Mouse (Mus musculus) layer of hippocampus, postnatal 14 days (tissue): Measurements from ENCODE around the gene Igll1. TPM values are rescaled to one million over a fixed set of nuclear protein-coding genes. Genes with fewer than 3 reads are reported as not detected.
A peak's percentile ranks its signal among the peaks of the same experiment; 100 is the strongest.

Experiments
- DNase-seq, 2 experiments: peaks; one replicate each; pipeline ENCODE4 v3.0.0; 2021 to 2022; ENCODE audit warnings: low spot score in 2 of 2, mixed read lengths in 1 of 2
- total RNA-seq, 2 experiments: library from RNA; stranded (reverse); gene quantifications; 2 replicates each; pipeline ENCODE4 v1.2.3; 2021

Igll1 gene
- total RNA-seq, 2 experiments from 2014 or later, result not detected

DNA sequence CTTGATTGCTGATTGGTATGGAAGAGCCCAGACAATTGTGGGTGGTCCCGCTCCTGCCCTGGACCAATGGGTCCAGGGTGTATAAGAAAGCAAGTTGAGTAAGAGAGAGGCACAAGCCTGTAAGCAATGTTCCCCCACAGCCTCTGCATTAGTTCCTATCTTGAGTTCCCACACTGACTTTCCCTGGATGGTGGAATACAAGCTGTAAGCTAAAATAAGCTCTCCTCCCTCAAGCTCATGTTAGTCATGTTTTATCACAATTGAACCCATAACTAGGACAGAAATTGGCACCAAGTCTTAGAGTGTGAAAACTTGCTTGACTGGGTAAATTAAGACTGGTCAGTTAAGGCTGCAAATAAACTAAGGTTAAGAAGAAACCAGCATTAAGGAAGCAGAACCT is 8.2 kb downstream of the Igll1 start:
- no peak for DNase-seq

DNA sequence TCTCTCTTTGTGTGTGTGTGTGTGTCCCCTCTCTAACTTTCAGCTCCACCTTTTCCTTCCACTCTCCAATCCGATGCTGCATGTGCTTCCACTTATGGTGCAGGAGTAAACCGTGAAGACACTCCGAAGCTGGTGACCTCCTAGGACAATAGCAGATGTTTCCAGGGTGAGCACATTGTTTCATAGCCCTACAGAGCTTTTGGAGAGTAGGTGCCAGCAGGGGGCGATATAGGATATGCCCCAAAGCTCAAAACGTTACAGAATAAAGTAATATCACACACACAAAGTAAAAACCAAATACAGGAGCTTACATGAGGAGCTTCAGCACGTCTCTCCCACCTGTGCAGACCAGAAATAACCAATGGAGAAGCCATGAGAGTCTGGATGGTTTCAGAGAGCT is 8.9 kb downstream of the Igll1 start:
- peak in 1 of 2 experiments; percentile 28 for DNase-seq

DNA sequence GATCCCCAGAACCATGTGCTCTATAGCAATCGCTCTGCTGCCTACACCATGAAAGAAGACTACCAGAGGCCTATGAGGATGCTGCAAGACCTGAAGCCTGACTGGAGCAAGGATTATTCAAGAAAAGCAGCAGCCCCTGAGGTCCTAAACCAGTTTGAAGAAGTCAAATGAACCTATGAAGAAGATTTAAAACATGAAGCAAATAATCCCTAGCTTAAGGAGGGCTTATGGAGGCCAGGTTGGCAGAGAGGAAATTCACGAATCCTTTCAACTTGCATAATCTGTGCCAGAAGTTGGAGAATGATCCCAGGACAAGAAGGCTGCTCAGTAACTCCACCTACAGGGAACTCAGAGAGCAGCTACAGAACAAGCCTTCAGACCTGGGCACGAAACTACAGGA is 11.4 kb downstream of the Igll1 start:
- DNase-seq, result no peak

DNA sequence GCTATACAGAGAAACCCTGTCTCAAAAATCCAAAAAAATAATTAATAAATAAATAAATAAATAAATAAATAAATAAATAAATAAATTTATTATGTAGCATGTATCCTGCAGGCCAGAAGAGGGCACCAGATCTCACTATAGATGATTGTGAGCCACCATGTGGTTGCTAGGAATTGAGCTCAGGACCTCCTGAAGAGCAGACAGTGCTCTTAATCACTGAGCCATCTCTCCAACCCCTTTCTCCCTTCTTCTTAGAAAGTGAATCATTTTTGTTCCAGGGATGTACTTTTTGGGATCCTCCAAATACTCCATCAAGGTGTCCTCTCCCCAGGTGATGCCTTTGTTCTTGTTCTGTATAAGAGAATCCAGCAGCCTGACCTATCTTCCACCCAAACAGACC is 14.6 kb downstream of the Igll1 start:
- no peak for DNase-seq

GRCm38 (mm10) chr16:16829671-16830070 is 34.1 kb downstream of the Igll1 start:
- DNase-seq, result no peak

DNA sequence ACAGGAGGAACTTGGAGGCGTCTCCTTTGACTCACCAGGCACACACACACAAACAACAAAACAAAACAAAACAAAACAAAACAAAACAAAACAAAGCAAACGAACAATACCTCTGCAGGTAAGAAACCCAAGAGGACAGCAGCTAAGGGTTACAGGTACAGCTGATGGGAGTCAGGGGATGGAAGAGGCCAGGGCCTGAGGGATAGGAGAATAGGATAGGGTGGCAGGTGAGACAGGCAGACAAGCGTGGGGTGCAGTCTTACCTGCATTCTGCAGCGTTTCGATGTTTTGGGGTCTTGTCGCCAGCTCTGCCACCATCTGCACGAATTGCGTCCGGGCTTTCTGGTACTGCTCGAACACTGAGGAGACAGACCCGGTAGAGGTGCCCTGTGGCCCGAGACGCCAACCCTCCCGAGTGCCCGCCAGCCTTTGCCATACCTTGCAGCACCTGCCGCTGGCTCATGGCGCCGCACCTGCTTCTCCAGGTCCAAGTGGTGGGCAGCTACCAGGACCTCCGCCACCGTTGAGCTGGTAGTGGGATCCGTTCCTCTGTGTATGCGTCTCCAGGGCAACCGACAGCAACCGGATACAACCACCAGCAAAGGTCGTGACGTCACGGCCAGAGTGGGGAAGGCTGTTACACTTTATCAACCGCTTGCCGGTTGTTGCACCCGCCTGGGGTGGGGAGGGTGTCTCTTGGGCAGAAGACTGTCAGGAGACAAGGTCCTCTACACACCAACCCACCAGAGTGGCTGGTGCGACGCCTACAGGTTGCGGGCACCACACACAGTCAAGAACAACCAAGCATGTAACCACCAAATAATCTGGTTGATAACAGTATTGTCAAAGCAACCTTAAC is 34.8 kb downstream of the Igll1 start, which contains the start of gene Spag6l:
Spag6l (minus strand) TSS at position 700 of the 859 bp plus-strand sequence.
- peak; percentile 51 to 62 for DNase-seq

GRCm38 (mm10) chr16:16826223-16826622 is 37.6 kb downstream of the Igll1 start:
- no peak for DNase-seq

- DNase-seq, result no peak
These were observed 38.3 kb downstream of the Igll1 start for GRCm38 (mm10) chr16:16825476-16825875.

Other genes starting within 250 kb of the Igll1 start
- not detected for gene Olfr19, start 187.6 kb downstream of the Igll1 start, total RNA-seq
- 10 to 100 TPM; 11.3 to 13.6 TPM for gene Spag6l, start 34.5 kb downstream of the Igll1 start, total RNA-seq
- 10 to 100 TPM; 57.9 to 67.3 TPM for gene Top3b, start 6.8 kb upstream of the Igll1 start, total RNA-seq
- gene Vpreb1, start 6.9 kb upstream of the Igll1 start, total RNA-seq, result 1 to 10 TPM in 1 of 2 experiments, not detected in 1; 1.8 TPM
- 10 to 100 TPM; 29.2 to 31.6 TPM for gene Ppm1f, start 32.5 kb upstream of the Igll1 start, total RNA-seq
- gene Mapk1, start 119.4 kb upstream of the Igll1 start, total RNA-seq, result 100 to 1,000 TPM; 453 to 458 TPM
- 10 to 100 TPM; 40.6 to 50.1 TPM for gene Ypel1, start 205.7 kb upstream of the Igll1 start, total RNA-seq
- gene Ppil2, start 247.3 kb upstream of the Igll1 start, total RNA-seq, result 10 to 100 TPM; 89.8 to 89.9 TPM